ENCODE assay signal across 18 mouse cellular contexts in the genomic region with DNA sequence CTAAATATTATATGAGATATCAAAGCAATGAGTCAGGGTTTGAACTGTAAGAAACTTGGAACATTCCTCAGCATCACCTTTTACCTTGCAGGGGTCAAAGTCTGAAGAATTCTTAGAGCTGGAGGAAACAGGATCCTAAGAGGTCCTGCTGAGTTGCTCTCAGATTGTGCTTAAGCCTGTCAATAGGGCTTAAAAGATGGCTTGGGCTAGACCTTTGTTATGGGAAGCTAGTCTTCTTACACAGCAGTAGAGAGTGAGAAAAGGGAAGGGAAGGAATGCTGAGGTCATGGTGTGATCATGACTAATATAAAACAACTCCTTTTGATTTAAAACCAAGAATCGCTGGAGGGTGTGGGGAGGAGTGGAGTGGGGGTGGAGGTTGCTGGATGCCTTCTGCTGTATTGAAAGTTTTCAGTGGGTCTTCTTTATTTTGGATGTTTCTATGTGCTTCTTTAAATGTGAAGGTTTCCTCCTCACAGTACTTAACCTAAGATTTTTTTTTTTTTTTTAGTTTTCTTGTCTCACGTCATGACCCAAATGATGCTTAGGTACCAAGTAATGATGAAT.
A peak's percentile ranks its signal among the peaks of the same experiment; 100 is the strongest.
DNase-seq lines count a peak whose midpoint lies in the region; ATAC-seq and TF ChIP-seq lines count a peak whose summit lies in the region.
"Had no signal": no experiment of that assay in that cellular context is flagged by ENCODE, and none has a peak within 500 bp of the region (broad histone marks: within the 10 kb centered on the region; RNA-seq: fewer than 3 reads in every experiment).

No protein-coding gene starts in this region.

- no peaks in the 10 kb centered on the region for H3K9me3 ChIP-seq in forebrain, embryonic 11.5 days (ENCODE audit: control insufficient read depth, low read length)
- H3K9me3 ChIP-seq in forebrain, embryonic 12.5 days, result no peaks in the 10 kb centered on the region
- H3K9me3 ChIP-seq in midbrain, embryonic 11.5 days (ENCODE audit: control insufficient read depth, low read length), result no peaks in the 10 kb centered on the region
- no peaks in the 10 kb centered on the region for H3K9me3 ChIP-seq in midbrain, embryonic 13.5 days
- no peaks in the 10 kb centered on the region for H3K9me3 ChIP-seq in hindbrain, postnatal 0 days (ENCODE audit: low read length)
- H3K9me3 ChIP-seq: embryonic facial prominence, embryonic 13.5 days; hindbrain, embryonic 13.5 days; neural tube, embryonic 13.5 days had no signal

- TF ChIP-seq CTCF in gastrocnemius, adult 2 months (IDR thresholded peaks at IDR 0.05), result no peak
- no peak for TF ChIP-seq CTCF in hindbrain, postnatal 0 days (IDR thresholded peaks at IDR 0.05; ENCODE audit: low read depth)

- no peak overlapping the region for H3K4me3 ChIP-seq in forebrain, embryonic 11.5 days (ENCODE audit: low read depth, low read length)
- no peak overlapping the region for H3K4me3 ChIP-seq in forebrain, embryonic 12.5 days (replicated peaks)
- H3K4me3 ChIP-seq in midbrain, embryonic 11.5 days (ENCODE audit: low read depth, low read length), result no peak overlapping the region
- H3K4me3 ChIP-seq in midbrain, embryonic 13.5 days (replicated peaks), result no peak overlapping the region
- no peak overlapping the region for H3K4me3 ChIP-seq in gastrocnemius, adult 2 months
- H3K4me3 ChIP-seq in hindbrain, postnatal 0 days (ENCODE audit: low read length), result no peak overlapping the region
- H3K4me3 ChIP-seq: embryonic facial prominence, embryonic 13.5 days; hindbrain, embryonic 13.5 days; megakaryocyte, embryonic 14.5 days; neural tube, embryonic 13.5 days had no signal

- no peak overlapping the region for H3K27ac ChIP-seq in forebrain, embryonic 11.5 days (ENCODE audit: low read depth, low read length)
- no peak overlapping the region for H3K27ac ChIP-seq in forebrain, embryonic 12.5 days
- no peak overlapping the region for H3K27ac ChIP-seq in midbrain, embryonic 11.5 days (ENCODE audit: low read depth, low read length)
- H3K27ac ChIP-seq in midbrain, embryonic 13.5 days, result no peak overlapping the region
- H3K27ac ChIP-seq in gastrocnemius, adult 2 months, result no peak overlapping the region
- H3K27ac ChIP-seq in hindbrain, postnatal 0 days, result no peak overlapping the region
- H3K27ac ChIP-seq: embryonic facial prominence, embryonic 13.5 days; hindbrain, embryonic 13.5 days; neural tube, embryonic 13.5 days had no signal

- no peaks in the 10 kb centered on the region for H3K4me1 ChIP-seq in forebrain, embryonic 11.5 days (replicated peaks; ENCODE audit: control insufficient read depth, insufficient read depth, low read length)
- no peaks in the 10 kb centered on the region for H3K4me1 ChIP-seq in forebrain, embryonic 12.5 days
- no peaks in the 10 kb centered on the region for H3K4me1 ChIP-seq in midbrain, embryonic 11.5 days (ENCODE audit: control insufficient read depth, insufficient read depth, low read length)
- H3K4me1 ChIP-seq in midbrain, embryonic 13.5 days (replicated peaks), result no peaks in the 10 kb centered on the region
- no peaks in the 10 kb centered on the region for H3K4me1 ChIP-seq in hindbrain, postnatal 0 days (ENCODE audit: insufficient read depth, low read length)
- H3K4me1 ChIP-seq: embryonic facial prominence, embryonic 13.5 days; hindbrain, embryonic 13.5 days; megakaryocyte, embryonic 14.5 days; neural tube, embryonic 13.5 days had no signal

- intact Hi-C loops in gastrocnemius, adult 2 months (cut with DNase I), result no loop called here

- H3K36me3 ChIP-seq in forebrain, embryonic 11.5 days (ENCODE audit: control insufficient read depth, insufficient read depth, low read length), result no peaks in the 10 kb centered on the region
- no peaks in the 10 kb centered on the region for H3K36me3 ChIP-seq in forebrain, embryonic 12.5 days (replicated peaks)
- H3K36me3 ChIP-seq in midbrain, embryonic 11.5 days (ENCODE audit: control insufficient read depth, insufficient read depth, low read length), result no peaks in the 10 kb centered on the region
- H3K36me3 ChIP-seq in midbrain, embryonic 13.5 days, result no peaks in the 10 kb centered on the region
- no peaks in the 10 kb centered on the region for H3K36me3 ChIP-seq in hindbrain, postnatal 0 days (ENCODE audit: insufficient read depth, low read length)
- H3K36me3 ChIP-seq: embryonic facial prominence, embryonic 13.5 days; hindbrain, embryonic 13.5 days; neural tube, embryonic 13.5 days had no signal

- WGBS in forebrain, embryonic 11.5 days, result 9% methylated on average over 2 of the region's 2 CpGs
- 20% methylated on average over 2 of the region's 2 CpGs for WGBS in forebrain, embryonic 12.5 days
- 15% methylated on average over 2 of the region's 2 CpGs for WGBS in midbrain, embryonic 11.5 days
- WGBS in midbrain, embryonic 13.5 days, result 26% methylated on average over 2 of the region's 2 CpGs
- WGBS in hindbrain, postnatal 0 days, result 38% methylated on average over 2 of the region's 2 CpGs

- DNase-seq in forebrain, embryonic 11.5 days (ENCODE audit: low spot score), result no peak
- no peak for DNase-seq in midbrain, embryonic 11.5 days (ENCODE audit: low spot score, missing footprints)
- DNase-seq in embryo, embryonic 10 days (ENCODE audit: low spot score), result peak; percentile 16
- DNase-seq in gastrocnemius, adult 2 months, result no peak
- no peak for DNase-seq in thymus, postnatal 4 days
- no peak for DNase-seq in hindbrain, postnatal 0 days (ENCODE audit: low spot score)
- DNase-seq: adrenal gland, postnatal 10 days; cerebellum, adult 11 months; cerebellum, postnatal 25 days; gastrocnemius, postnatal 14 days; lung, postnatal 14 days; right cerebral cortex, postnatal 14 days had no signal

- H3K9ac ChIP-seq in forebrain, embryonic 11.5 days (ENCODE audit: low read length), result no peak overlapping the region
- H3K9ac ChIP-seq in forebrain, embryonic 12.5 days, result no peak overlapping the region
- H3K9ac ChIP-seq in midbrain, embryonic 11.5 days (ENCODE audit: low read length), result no peak overlapping the region
- no peak overlapping the region for H3K9ac ChIP-seq in midbrain, embryonic 13.5 days (replicated peaks)
- H3K9ac ChIP-seq in hindbrain, postnatal 0 days (replicated peaks; ENCODE audit: low read length), result no peak overlapping the region
- H3K9ac ChIP-seq: embryonic facial prominence, embryonic 13.5 days; hindbrain, embryonic 13.5 days; neural tube, embryonic 13.5 days had no signal

- peak; percentile 49; the same call in 1 of the 2 replicates for ATAC-seq in forebrain, embryonic 11.5 days (replicated peaks; ENCODE audit: low FRiP score)
- no peak for ATAC-seq in forebrain, embryonic 12.5 days (ENCODE audit: low FRiP score)
- ATAC-seq in midbrain, embryonic 11.5 days (ENCODE audit: low FRiP score), result peak; percentile 65
- no peak for ATAC-seq in midbrain, embryonic 13.5 days
- no peak for ATAC-seq in hindbrain, postnatal 0 days

- no peak overlapping the region for H3K4me2 ChIP-seq in forebrain, embryonic 11.5 days (ENCODE audit: low read depth, low read length, severe bottlenecking)
- no peak overlapping the region for H3K4me2 ChIP-seq in forebrain, embryonic 12.5 days
- no peak overlapping the region for H3K4me2 ChIP-seq in midbrain, embryonic 11.5 days
- no peak overlapping the region for H3K4me2 ChIP-seq in midbrain, embryonic 13.5 days (replicated peaks)
- no peak overlapping the region for H3K4me2 ChIP-seq in hindbrain, postnatal 0 days (ENCODE audit: low read depth, low read length)
- H3K4me2 ChIP-seq: embryonic facial prominence, embryonic 13.5 days; hindbrain, embryonic 13.5 days; neural tube, embryonic 13.5 days had no signal

- no peaks in the 10 kb centered on the region for H3K27me3 ChIP-seq in forebrain, embryonic 11.5 days (ENCODE audit: control insufficient read depth, insufficient read depth, low read length)
- H3K27me3 ChIP-seq in forebrain, embryonic 12.5 days, result no peaks in the 10 kb centered on the region
- H3K27me3 ChIP-seq in midbrain, embryonic 11.5 days (ENCODE audit: control insufficient read depth, insufficient read depth, low read length), result no peaks in the 10 kb centered on the region
- no peaks in the 10 kb centered on the region for H3K27me3 ChIP-seq in midbrain, embryonic 13.5 days
- no peaks in the 10 kb centered on the region for H3K27me3 ChIP-seq in hindbrain, postnatal 0 days (ENCODE audit: insufficient read depth, low read length)
- H3K27me3 ChIP-seq: embryonic facial prominence, embryonic 13.5 days; hindbrain, embryonic 13.5 days; megakaryocyte, embryonic 14.5 days; neural tube, embryonic 13.5 days had no signal

Comparison
In these comparisons a context has a peak if more than half of its experiments do, and no peak if none do; other contexts are left out.
1. ATAC-seq: peak in forebrain, embryonic 11.5 days (single experiment) and midbrain, embryonic 11.5 days (single experiment); none in forebrain, embryonic 12.5 days (single experiment), midbrain, embryonic 13.5 days (single experiment) and hindbrain, postnatal 0 days (single experiment).